Mouse (Mus musculus): ENCODE results near the gene Mamstr. TPM values are rescaled to one million over a fixed set of nuclear protein-coding genes. Genes with fewer than 3 reads are reported as not detected.

The Mamstr gene
- polyA plus RNA-seq, 1 experiment from 2014 or later, result 3.5 TPM

- H3K27me3 ChIP-seq (replicated peaks), result peaks cover 16% of the 10 kb centered on the region
- 21% methylated on average over 35 of the region's 35 CpGs for WGBS
- ATAC-seq (ENCODE audit: low FRiP score, low read depth), result no peak
These were observed 7.3 kb upstream of the Mamstr start for GRCm38 (mm10) chr7:45632499-45632898.

DNA sequence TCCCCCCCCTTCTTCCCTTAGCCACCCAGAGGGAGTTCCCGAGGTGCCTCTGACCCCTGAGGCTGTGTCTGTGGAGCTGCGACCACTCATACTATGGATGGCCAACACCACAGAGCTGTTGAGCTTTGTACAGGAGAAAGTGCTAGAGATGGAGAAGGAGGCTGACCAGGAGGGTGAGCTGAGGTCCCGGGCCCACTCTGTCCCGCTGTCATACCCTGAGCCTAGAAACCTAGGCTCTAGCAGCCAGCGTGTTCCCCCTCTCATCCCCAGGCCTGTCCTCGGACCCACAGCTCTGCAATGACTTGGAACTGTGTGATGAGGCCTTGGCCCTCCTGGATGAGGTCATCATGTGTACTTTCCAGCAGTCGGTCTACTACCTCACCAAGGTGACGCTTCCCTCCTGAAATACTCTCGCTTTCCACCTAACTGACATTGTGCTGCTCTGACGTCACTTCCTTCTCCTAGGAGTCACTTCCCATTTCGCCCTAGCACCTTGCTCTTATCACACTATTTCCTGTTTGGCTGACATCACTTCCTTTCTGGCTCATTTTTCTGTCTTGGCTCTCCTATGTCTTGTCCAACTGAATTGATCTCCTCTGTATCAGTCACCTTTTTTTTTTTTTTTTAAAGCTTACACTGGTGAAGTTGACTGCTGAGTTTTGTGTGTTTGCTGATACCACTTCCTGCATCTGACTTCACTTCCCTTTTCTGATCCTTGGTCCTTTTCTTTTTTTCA lies 4.7 kb upstream of the Mamstr start:
- H3K27ac ChIP-seq, result no peak overlapping the region
- 0 out of 2 replicates have a peak, but pooled peaks cover 9% of the 10 kb centered on the region for H3K27me3 ChIP-seq (replicated peaks)
- H3K4me2 ChIP-seq (replicated peaks), result no peak overlapping the region
- peaks cover 14% of the 10 kb centered on the region for H3K4me1 ChIP-seq
- no peak overlapping the region for H3K9ac ChIP-seq
- no peak for ATAC-seq (ENCODE audit: low FRiP score, low read depth)
- no peaks in the 10 kb centered on the region for H3K9me3 ChIP-seq
- H3K4me3 ChIP-seq, result no peak overlapping the region
- peaks cover 5% of the 10 kb centered on the region; the same call in 1 of the 2 replicates for H3K36me3 ChIP-seq
- 92% methylated on average over 11 of the region's 11 CpGs for WGBS

More at GRCm38 (mm10) chr7:45632499-45632898, 7.3 kb upstream of the Mamstr start:
- H3K9ac ChIP-seq, result peak overlapping the region; percentile 48
- H3K4me2 ChIP-seq (replicated peaks), result peak overlapping the region; percentile 54
- peak overlapping the region; percentile 15; the same call in 1 of the 2 replicates for H3K4me3 ChIP-seq
- H3K36me3 ChIP-seq, result peaks cover 5% of the 10 kb centered on the region; the same call in 1 of the 2 replicates
- no peak overlapping the region for H3K27ac ChIP-seq
- no peaks in the 10 kb centered on the region for H3K9me3 ChIP-seq
- peaks cover 15% of the 10 kb centered on the region for H3K4me1 ChIP-seq

DNA sequence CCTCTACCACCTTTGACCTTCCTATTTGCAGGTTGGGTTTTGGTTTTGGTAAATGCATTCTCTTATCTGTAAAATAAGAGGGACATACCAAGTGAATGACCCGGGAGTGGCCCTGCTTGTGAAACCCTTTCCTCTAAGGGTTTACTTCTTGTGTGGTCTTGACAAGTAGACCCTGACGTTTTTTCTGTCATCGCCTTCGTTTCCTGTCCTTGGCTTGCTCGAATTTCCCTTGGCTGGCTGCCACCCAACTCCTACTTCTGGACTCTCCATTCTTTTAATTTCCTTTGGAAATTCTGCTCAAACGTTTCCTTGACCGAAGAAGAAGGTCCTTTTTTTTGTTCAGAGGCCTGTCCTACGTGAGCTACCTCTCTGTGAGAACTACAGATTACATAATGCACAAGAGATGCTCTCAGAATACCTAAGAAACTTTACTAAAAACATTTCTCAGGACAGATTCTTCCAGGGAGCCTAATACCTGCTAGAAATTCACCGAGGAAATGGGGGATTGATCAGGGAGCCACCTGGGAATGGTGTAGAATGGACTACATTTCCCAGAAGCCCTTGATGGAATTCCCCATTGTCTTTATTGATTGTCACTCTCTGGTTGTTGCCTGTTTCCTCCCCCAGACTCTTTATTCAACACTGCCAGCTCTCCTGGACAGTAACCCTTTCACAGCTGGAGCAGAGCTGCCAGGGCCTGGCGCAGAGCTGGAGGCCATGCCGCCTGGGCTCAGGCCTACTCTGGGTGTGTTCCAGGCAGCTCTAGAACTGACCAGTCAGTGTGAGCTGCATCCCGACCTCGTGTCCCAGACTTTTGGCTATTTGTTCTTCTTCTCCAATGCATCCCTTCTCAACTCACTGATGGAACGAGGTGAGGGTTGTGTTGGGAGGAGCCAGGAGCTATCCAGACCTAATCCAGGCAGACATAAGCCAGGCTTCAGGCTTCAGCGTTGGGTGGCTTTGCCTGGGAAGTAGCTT lies 3.8 kb upstream of the Mamstr start:
- 86% methylated on average over 15 of the region's 15 CpGs for WGBS
- no peak overlapping the region for H3K27ac ChIP-seq
- no peaks in the 10 kb centered on the region for H3K9me3 ChIP-seq
- H3K9ac ChIP-seq, result no peak overlapping the region
- ATAC-seq (ENCODE audit: low FRiP score, low read depth), result no peak
- peaks cover 5% of the 10 kb centered on the region; the same call in 1 of the 2 replicates for H3K36me3 ChIP-seq
- H3K27me3 ChIP-seq (replicated peaks), result 0 out of 2 replicates have a peak, but pooled peaks cover 9% of the 10 kb centered on the region
- no peak overlapping the region for H3K4me3 ChIP-seq
- H3K4me2 ChIP-seq (replicated peaks), result no peak overlapping the region
- H3K4me1 ChIP-seq, result peaks cover 14% of the 10 kb centered on the region

GRCm38 (mm10) chr7:45637710-45638109 lies 2.1 kb upstream of the Mamstr start:
- Histone ChIP-seq H3K36me3 (peaks cover 5% of the 10 kb centered on the region; the same call in 1 of the 2 replicates), H3K4me1 (peaks cover 12% of the 10 kb centered on the region), H3K4me2 (replicated peaks) (peak overlapping the region; percentile 53; the same call in 1 of the 2 replicates), H3K9ac (0 out of 2 replicates have a peak overlapping the region, but pooled peaks have one; percentile 23), H3K4me3 (no peak overlapping the region), H3K9me3 (no peaks in the 10 kb centered on the region), H3K27ac (no peak overlapping the region), H3K27me3 (replicated peaks) (0 out of 2 replicates have a peak, but pooled peaks cover 4% of the 10 kb centered on the region)
- WGBS, result 94% methylated on average over 6 of the region's 6 CpGs
- no peak for ATAC-seq (ENCODE audit: low FRiP score, low read depth)

DNA sequence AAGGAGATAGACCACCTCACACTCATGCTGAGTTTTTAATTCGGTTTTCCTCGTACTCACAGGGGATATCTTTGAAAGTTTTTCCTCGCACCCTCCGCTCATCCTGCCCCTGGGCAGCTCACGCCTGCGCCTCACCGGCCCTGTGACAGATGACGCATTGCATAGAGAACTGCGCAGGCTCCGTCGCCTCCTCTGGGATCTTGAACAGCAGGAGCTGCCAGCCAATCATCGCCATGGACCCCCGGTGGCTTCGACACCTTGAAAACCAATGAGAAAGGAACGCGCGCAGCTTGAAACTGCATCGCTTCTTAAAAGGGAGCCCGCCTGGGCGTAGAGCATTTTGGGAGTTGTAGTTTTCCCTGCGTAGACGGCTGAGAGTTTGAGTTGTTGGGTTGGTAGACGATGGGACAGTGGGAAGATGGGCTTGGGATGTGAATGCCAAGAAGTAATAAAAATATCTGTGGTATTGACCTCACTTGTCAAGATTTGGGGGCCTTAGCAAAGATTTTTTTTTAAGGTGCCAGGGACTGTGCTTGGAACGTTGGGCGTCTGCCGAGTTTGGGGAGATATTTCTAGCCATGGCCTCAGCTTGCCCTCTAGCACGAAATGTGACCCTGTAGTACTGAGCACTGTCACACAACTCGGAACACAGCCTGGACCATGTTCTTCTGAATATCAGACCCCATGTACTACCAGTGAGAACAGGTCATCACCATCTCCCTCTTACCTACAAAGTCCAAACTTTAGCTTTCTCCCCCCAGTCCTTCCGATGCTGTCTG lies 965 bp upstream of the Mamstr start:
- WGBS, result 20% methylated on average over 29 of the region's 29 CpGs
- H3K9me3 ChIP-seq, result no peaks in the 10 kb centered on the region
- no peaks in the 10 kb centered on the region for H3K27me3 ChIP-seq (replicated peaks)
- no peak overlapping the region for H3K27ac ChIP-seq
- H3K4me3 ChIP-seq, result peak overlapping the region; percentile 13; the same call in 1 of the 2 replicates
- peaks cover 5% of the 10 kb centered on the region; the same call in 1 of the 2 replicates for H3K36me3 ChIP-seq
- peak; percentile 69 for ATAC-seq (ENCODE audit: low FRiP score, low read depth)
- peaks cover 15% of the 10 kb centered on the region for H3K4me1 ChIP-seq
- 0 out of 2 replicates have a peak overlapping the region, but pooled peaks have one; percentile 23 for H3K9ac ChIP-seq
- H3K4me2 ChIP-seq (replicated peaks), result peak overlapping the region; percentile 53

GRCm38 (mm10) chr7:45640191-45640957 lies 597 bp downstream of the Mamstr start:
- no peak overlapping the region for H3K9ac ChIP-seq
- WGBS, result 75% methylated on average over 19 of the region's 19 CpGs
- no peak for ATAC-seq (ENCODE audit: low FRiP score, low read depth)

DNA sequence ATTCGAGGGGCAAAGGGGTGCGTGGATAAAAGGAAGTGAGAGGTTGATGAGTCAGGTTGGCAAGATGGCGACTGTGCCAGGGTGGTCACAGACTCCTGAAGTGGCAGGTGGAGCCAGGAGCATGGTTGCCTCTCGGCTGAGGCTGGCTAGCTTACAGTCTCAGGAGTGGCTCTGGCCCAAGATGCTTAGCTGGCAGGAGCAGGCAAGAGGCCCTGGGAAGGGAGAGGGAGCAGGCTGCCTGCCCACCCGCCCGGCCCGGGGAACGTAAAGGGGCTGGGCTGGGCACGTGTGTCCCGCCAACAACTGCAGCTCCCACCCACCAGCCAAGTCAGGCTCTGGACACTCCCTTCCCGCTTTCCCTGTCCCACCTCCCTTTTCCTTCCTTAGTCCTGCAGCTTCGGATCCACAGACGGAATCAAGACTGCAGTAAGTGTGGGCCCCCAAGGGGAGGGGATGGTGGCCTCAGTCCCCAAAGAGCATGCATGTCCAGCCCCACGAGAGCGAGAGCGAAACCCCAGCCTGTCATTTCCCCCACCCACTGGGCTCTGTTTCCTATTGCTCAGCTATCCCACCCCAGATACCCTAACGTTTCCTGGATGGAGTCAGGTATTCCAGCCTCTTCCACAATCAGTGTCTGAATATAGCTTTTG lies 1.7 kb downstream of the Mamstr start:
- Histone ChIP-seq H3K27ac (no peak overlapping the region), H3K9me3 (no peaks in the 10 kb centered on the region), H3K27me3 (replicated peaks) (no peaks in the 10 kb centered on the region), H3K4me2 (replicated peaks) (0 out of 2 replicates have a peak overlapping the region, but pooled peaks have one; percentile 7), H3K4me3 (no peak overlapping the region), H3K9ac (no peak overlapping the region), H3K4me1 (peaks cover 25% of the 10 kb centered on the region), H3K36me3 (peaks cover under 1% of the 10 kb centered on the region; the same call in 1 of the 2 replicates)
- WGBS, result 68% methylated on average over 17 of the region's 17 CpGs
- ATAC-seq (ENCODE audit: low FRiP score, low read depth), result no peak

More at GRCm38 (mm10) chr7:45640191-45640957, 597 bp downstream of the Mamstr start:
- H3K27me3 ChIP-seq (replicated peaks), result no peaks in the 10 kb centered on the region
- H3K4me3 ChIP-seq, result no peak overlapping the region
- peaks cover 25% of the 10 kb centered on the region for H3K4me1 ChIP-seq
- no peaks in the 10 kb centered on the region for H3K9me3 ChIP-seq
- peaks cover 5% of the 10 kb centered on the region; the same call in 1 of the 2 replicates for H3K36me3 ChIP-seq
- H3K4me2 ChIP-seq (replicated peaks), result no peak overlapping the region
- H3K27ac ChIP-seq, result no peak overlapping the region

DNA sequence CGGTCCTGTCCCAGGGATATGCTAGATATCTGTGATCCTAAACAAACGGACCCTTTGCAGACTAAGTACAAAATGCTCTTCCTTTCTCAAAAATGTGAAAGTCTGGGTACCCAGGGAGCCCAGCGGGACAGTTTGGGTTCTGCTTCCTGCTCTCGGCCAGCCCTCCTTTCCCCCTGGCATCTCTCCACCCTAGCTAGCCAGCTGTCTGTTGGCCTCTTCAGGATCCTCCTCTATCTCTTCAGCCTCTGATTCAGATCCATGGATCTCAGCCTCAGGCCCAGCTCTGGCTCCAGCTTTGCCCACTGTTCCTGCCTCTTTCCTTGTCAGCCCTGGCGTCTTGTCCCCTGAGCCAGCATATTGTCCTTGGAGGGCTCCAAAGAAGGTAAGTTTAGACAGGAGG lies 2.3 kb downstream of the Mamstr start:
- H3K4me1 ChIP-seq, result peaks cover 25% of the 10 kb centered on the region
- no peaks in the 10 kb centered on the region for H3K36me3 ChIP-seq
- peak overlapping the region; percentile 26; the same call in 1 of the 2 replicates for H3K9ac ChIP-seq
- no peaks in the 10 kb centered on the region for H3K27me3 ChIP-seq (replicated peaks)
- H3K27ac ChIP-seq, result no peak overlapping the region
- 83% methylated on average over 5 of the region's 5 CpGs for WGBS
- H3K9me3 ChIP-seq, result no peaks in the 10 kb centered on the region
- H3K4me3 ChIP-seq, result no peak overlapping the region
- H3K4me2 ChIP-seq (replicated peaks), result peak overlapping the region; percentile 72
- ATAC-seq (ENCODE audit: low FRiP score, low read depth), result no peak

GRCm38 (mm10) chr7:45642503-45643255 lies 2.9 kb downstream of the Mamstr start:
- Histone ChIP-seq H3K4me2 (replicated peaks) (peak overlapping the region; percentile 72), H3K36me3 (no peaks in the 10 kb centered on the region), H3K4me3 (peak overlapping the region; percentile 43), H3K27me3 (replicated peaks) (no peaks in the 10 kb centered on the region), H3K9me3 (no peaks in the 10 kb centered on the region), H3K4me1 (peaks cover 25% of the 10 kb centered on the region), H3K9ac (peak overlapping the region; percentile 69), H3K27ac (peak overlapping the region; percentile 76)
- ATAC-seq (ENCODE audit: low FRiP score, low read depth), result no peak
- WGBS, result 38% methylated on average over 16 of the region's 16 CpGs
